Mouse (Mus musculus) erythroblast, embryonic 14.5 days (primary cell): Measurements from ENCODE around the gene Rhbdl1.

Source experiments
- GATA1 ChIP-seq: IDR thresholded peaks from 2 replicates; pipeline ENCODE4 v1.6.1; 2012; ENCODE audit warnings: low read length, inconsistent platforms, mixed read lengths
- TAL1 ChIP-seq: IDR thresholded peaks from 3 replicates; pipeline ENCODE4 v1.6.1; 2012; ENCODE audit warnings: low read length, inconsistent platforms, mixed read lengths

DNA sequence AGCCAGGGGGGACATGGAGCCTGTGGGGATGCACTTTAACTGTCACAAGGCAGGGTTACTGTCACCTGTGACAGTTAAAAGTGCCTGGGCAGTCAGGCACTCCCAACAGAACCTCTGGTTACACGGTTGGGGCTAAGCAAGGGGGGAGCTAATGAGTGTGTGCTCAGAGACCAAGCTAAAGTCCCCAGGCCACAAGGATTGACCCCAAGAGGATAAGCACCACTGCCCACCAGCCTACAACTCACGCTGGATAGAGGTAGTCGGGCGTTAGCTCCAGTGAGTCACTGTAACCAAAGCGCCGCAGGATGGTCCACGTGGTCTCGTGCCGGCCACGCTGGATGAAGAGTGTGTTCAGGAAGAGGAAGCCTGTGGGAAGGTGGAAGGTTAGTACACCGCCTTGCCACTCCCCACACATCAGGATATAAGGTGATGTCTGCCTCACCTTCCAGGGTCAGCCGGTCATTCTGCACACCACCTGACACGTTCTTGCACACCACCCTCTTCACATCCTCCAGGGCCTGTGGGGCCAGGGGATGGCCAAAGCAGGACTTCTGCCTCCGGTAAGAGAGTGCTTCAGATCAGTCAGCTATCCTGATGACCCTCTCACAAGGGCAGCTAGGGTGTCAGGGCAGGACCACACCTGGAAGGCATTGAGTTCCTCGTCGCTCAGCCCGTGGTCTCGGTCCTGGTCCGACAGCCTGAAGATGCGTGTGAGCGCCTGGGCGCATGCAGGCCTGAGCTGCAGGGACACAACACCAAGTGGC, 4.2 kb upstream of the Rhbdl1 start, which contains the start of gene Gm20683:
- no peak for TF ChIP-seq TAL1
- no peak for TF ChIP-seq GATA1
